Mouse (Mus musculus) brain, embryonic 18.5 days (tissue): ENCODE results near the gene Zfp27.
A peak's percentile ranks its signal among the peaks of the same experiment; 100 is the strongest.

ENCODE experiments used
- DNase-seq: peaks from one replicate; pipeline ENCODE4 v3.0.0-alpha.2; 2012; ENCODE audit warnings: low read depth, low spot score

Zfp27 gene

DNA sequence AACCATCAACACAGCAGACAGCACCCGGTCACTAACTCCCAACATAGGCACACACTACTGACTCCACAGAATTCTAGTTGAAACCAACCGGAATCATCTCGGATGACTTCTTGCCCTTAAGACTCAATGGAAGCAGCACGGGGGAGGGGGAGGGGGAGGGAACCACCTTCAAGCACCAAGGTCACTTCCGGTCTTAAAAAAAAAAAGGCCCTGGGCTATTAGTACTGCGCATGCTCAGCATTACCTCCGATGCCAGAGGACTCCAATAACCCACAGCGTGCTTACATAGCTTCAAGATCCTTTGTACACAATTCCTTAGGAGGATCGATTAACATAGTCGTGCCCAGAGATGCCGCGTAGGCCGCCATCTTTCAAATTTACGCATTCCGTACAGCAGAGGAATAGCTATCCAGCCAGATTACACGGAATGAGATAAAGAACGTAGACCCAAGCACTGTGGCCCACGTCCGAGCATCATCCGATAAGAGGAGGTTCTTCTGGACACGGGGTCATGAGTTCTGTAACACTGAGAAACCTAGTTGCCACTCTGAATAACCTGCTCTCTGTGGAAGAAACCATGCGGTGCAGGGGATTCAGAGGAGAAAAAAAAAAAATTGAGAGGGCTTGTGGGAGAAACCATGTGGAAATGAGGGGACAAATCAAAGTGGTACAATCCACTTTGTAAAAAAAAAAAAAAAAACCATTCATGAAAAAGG, at the start of gene Zfp27:
TSS of gene Zfp27 (minus strand) at position 607 of the 716 bp plus-strand sequence.
- peak; percentile 92 for DNase-seq

DNA sequence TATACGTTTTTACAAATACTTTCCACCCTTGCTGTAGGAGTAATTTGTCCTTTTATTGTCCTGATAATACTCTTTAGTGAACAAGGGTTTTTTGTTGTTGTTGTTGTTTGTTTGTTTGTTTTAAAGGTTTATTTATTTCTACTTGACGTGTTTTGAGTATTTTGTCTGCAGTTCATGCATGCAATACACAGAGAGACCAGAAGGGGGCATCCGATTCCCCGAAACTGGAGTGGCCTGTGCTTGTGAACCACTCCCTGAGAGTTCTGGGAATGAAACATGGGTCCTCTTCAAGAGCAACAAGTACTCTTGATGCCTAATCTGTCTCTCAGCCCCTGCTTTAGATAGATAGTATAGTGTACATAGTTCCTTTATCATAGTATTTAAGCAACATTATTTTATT, 48.4 kb upstream of the Zfp27 start:
- no peak for DNase-seq

DNA sequence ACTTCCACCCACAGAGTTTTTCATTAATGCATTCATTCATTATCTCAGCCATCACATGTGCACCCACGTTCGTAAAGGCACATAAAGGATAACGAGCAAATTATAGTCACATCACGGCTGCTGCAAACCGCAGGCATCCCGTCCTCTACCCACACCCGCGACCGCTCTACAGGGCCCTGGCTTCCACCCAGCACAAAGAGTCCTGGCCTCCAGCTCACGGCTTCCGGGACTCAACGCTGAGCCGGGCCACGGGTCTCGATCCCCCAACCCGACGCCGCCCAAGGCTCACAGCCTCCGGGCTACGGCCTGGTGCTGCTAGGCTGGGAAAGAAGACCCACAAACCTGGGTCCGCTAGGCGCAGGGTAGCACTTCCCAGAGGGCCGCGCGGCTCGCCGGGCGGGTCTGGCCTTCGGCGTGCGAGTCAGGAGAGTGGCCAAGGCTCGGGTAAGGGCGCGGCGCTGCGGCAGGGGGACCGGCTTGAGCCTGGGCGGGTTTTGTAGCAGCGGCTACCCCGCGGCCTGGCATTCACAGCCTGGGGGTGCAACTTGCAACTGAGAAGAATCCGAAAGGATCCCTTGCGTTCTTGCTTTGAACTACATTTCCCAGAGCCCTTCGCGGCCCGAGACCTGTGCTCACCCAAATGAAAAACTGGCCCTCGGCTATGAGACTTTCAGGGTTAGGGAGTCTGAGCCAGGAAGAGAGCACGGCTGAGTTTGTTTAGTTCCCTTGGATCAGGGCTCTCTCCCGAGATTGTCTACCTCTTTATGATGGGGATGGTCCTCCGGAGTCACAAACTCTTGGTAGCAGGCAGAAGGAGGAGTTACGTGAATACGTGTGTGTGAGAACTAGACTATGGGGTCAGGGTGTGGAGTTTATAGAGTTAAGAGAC, 47.4 kb upstream of the Zfp27 start, which contains the start of gene Zfp74:
TSS of gene Zfp74 (minus strand) at position 577 of the 889 bp plus-strand sequence.
- DNase-seq, result peak; percentile 58

DNA sequence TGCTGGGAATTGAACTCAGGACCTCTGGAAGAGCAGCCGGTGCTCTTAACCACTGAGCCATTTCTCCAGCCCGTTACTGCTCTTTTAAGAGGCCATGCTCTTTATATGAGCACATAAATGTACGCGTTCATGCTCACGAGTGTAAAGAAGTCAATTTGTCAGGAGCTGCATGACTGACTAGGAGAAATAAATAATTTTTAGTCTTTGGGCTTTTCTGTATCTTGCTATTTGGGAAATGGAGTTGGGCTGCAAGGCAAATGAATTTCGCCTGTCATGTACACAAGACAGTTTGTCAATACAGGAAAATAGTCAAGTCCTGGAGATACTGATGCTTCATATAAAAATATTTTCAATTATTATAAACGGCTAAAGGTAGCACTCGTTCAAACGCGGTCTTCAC, 46.7 kb upstream of the Zfp27 start:
- DNase-seq, result no peak

DNA sequence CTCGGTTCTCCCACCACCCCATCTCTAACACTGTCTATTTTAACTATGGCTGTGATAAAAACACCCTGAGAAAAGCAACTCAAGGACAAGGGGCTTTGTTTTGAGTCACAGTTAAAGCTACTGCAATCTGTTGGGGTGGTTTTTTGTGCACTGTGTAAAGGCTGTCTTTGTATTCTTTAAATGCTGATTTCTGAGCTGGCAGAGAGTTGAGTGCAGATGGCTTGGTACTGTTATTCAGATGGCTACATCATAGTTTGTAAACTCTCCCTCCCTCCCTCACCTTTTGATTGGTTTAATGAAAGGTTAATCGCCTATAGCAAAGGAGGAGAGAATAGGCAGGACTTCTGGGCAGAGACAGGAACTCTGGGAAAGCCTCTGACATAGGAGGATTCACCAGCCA, 37.8 kb upstream of the Zfp27 start:
- DNase-seq, result no peak

DNA sequence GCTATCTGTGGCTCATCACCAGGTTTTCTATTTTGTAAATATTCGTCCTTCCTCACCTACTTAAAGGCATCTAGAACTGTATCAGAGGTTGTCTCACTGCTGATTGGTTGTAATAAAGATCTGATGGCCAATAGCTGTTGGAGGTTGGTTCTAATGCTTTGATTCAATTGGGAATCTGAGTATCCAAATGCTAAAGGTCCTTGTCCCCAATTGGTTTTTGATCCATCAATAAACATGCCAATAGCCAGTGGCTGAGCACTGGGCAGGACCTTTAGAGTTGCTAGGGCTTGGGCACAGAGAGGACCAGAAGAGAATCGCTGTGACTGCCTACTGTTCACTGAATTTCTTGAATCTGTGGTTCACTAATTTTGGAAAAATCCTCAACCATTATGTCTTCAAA, 37.3 kb upstream of the Zfp27 start:
- DNase-seq, result no peak

DNA sequence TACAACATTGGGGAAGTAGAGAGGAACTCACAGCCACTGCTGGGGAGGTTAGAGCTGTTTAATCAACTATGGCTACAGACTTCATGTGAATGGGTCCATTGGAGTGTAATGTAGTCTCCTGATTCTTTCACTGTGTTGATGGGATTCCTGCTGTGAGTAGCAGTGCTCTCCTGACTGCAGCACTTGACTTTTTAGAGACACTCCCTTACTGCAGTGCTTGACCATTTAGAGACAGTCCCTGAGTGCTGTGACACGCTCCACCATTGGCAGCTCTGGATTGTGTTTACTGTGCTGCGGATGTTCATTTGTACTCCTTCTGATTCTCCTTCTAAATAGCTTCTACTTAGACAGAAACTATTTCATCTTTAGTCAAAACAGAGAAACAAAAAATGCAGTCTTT, 36.4 kb upstream of the Zfp27 start:
- DNase-seq, result no peak

DNA sequence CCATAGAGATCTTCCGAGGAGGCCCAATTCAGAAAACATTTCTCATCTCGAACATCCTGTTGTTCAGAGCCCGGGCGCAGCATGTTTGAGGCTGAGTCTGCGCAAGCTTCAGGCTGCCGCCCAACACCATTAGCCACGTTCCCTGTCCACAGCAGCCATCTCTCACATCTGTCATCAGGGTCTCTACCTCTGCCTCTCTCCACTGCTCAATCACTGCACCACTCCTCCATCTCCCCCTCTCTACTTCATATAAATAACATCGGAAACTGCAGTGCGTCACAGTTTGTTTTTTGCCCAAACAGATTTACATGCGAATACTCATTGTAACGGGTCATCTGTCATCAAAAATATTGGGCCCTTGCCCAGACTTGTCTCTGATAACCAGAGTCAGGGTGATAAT, 34.7 kb upstream of the Zfp27 start:
- no peak for DNase-seq

DNA sequence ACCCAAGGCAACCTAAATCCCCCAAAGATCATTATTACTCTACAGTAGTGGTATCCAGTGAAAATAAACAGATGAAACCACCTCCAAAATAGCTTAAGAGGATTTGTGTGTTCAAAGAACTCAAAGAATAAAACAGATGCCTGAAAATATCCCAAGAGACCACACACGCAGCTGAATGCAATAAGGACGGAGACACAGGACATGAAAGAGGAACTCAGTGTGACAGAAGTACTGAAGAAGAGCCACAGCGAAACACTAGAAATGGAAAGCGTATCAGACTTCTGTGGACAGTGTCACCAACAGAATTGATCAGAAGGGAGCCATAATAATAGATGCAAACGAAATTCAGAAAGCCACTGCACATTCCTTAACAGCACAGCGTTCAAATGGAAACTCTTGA, 32.5 kb upstream of the Zfp27 start:
- DNase-seq, result no peak

DNA sequence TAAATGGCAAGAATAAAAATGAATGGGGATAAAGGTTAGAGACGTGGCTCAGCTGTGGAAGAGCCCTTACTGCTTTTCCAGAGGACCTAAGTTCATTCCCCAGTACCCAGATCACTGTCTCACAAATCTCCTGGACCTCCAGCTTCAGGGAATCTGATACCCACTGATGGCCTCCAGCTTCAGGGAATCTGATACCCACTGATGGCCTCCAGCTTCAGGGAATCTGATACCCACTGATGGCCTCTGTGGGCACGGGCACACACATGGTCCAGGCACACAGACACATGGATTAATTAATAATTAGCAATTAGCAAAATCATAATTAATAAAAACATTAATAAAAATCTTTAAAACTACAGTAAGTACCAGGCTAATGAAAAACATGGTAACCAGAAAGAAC, 16.4 kb upstream of the Zfp27 start:
- no peak for DNase-seq

DNA sequence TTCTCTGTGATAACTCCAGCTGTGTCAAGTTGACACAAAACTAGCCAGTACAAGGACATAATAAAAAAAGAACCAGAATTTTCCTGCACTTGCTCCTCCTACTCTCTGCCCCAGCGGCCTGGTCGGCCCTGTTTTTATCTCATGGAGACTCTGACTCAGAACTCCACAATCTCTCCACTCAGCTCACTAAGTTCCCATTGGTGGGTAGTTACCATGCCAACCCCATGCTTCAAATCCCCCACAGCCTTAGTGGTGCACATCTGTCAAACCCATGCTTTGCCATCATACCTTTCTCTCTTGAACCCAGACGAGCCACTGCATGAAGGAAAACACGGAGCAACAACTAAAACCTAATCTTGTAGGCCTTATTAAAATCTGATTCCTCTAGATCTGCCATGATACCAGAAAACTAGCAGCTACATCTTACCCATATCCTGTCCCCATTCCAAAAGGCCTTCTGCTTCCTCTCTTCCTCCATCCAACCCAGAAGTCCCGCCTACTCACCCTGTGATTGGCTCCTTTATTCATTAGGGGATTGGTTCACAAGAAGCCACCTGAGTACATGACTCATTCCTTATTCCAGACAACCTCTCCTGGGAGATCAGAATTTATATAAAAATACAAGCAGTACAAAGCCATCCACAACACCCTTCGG, 15.2 kb upstream of the Zfp27 start:
- no peak for DNase-seq

DNA sequence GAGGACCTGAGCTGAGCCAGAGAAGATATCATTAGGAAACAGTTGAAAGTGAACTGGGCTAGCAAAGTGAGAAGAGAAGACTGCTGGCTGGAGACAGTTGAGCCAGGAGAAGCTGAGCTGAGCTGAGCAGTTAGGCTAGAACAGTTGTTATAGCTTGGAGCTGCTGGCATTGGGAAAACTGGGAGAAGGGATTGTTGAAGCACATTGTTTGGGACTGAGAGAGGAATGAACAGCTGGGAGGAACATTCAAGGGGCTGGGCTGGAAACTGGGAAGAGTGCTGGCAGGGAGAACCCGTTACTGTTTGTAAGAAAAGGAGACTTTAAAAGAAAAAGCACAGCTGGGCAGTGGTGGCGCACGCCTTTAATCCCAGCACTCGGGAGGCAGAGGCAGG, 11.7 kb upstream of the Zfp27 start:
- no peak for DNase-seq

DNA sequence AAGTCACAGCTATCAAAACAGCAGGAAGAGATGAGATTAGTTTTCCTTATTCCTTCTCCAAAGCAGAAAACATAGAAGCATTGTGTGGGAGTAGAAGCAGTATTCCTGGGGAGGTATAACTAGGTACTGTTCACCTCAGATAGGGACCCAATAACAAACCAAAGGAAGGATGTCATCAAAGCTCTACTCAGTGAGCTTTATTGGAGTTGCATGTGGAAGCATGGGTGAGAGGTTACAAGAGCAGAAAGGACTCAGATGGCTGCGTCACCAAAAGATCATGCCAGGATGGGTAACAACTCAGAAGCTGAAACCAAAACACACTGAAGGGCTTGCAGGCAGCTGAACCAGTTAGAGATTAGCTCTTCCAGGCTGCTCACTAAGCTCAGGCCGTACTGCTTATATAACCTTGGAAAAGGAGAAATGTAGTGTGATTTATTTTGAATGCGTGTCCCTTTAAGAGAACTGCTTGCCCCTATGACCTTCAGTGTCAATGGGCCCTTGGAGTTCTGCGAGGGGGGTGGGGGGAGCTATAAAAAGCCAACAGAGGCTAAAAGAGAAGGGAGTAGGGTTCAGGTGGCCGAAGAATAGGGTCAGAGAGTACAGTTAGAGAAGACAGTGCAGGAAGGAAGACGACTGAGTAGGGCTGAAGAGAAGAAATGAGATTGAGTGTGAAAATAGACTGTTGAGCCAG, 11.1 kb upstream of the Zfp27 start:
- DNase-seq, result no peak

DNA sequence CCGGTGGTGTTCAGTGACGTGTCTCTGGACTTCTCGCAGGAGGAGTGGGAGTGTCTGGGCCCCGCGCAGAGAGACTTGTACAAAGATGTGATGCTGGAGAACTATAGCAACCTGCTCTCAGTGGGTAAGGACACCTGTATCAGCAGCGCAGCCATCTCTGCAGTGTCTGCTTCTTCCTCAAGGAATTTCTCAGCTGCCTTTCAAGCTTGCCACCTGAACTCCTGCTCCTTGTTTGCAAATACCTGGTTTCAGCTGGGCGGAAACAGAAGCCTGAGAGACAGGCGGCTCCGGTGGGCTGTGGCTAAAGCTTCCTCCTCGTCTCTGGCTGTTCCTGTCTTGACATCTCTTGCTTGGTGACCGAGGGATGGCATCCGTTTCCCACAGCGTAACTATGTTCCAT, 5.8 kb upstream of the Zfp27 start:
- DNase-seq, result no peak

DNA sequence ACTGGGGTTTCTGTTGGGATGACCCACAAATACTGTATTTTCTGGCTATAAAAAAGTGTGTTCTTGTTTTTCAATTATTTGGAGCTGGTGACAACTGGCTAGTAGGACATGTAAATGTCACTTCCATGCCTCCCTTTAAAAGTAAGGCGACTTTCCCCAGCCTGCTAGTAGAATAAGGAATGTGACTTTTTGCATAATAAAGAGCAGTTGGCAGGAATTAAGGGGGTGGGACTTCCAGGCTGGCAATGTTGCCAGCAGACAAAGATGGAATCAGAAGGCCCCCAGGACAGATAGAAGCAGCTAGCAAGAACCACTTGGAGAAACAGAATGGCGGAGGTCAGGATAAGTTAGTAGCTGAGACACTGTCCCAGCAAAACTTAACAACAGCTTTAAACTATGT, 3.9 kb upstream of the Zfp27 start:
- DNase-seq, result no peak

DNA sequence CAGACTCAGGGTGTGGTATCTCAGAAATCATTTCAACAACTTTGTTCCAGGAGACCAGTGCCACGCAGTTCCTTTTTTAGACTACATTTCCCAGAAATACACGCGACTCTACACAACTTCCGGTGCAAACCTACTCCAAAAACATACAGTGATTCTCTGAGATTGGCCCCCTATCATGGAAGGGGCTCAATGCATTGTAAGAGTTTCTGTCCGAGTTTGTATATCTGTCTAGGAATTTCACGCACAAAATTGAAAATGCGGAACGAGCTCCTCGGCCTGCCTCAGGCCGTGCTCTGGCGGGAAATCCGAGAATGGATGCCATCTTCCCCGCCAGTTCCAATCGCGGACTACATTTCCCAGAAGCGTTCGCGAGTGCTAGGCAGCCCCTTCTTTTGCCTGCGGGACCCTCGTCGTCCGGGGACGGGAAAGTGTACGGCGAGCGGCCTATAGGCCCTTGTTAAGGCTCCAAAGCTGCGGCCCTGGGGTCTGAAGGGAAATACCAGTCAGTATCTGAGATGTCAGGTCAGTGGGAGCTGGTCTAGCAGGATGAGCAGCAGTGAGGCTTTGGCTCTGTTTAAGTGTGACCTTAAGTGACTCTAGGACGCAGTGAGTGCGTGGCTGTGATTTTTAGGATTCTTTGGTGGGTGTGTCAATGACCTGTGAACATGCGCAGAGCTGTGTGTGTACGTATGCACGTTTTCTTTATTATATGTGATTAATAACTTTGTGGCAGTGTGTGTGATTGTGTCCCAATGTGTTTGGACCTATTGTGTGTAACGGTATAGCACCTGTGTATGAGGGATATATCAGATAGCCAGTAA, 2.0 kb upstream of the Zfp27 start, which contains the start of gene Zfp383:
TSS of gene Zfp383 (plus strand) at position 94 of the 821 bp plus-strand sequence.
- peak; percentile 79 for DNase-seq

DNA sequence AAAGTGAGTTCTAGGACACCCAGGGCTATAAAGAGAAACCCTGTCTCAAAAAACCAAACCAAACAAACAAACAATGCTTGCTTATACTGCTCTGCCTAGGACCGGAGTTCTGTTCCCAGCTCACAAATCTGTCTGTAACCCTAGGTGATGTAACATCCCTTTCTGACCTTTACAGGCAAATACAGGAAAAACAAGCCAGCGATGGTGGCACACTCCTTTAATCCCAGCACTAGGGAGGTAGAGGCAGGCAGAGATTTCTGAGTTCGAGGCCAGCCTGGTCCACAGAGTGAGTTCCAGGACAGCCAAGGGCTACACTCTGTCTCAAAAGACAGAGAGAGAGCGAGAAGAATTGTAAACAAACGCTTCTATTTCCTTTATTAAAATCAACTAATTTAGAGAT, 834 bp upstream of the Zfp27 start:
- no peak for DNase-seq

DNA sequence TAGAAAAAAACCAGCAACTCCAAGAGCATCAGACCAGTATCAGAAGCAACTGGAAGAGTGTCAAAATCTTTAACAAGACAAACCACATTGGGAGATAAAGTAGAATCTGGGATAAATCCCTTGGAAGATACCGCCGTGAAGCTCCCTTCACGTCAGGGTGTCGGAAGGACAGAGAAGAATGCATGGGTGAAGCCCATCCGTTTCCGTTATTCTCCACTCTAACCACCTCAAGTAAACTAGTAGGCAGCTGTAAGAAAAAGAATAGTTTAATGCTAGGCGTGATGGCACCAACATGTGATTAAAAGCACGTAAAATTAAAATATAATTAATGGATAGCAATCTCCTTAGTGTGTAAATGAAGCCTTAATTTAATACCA, 298 bp upstream of the Zfp27 start:
- DNase-seq, result no peak

DNA sequence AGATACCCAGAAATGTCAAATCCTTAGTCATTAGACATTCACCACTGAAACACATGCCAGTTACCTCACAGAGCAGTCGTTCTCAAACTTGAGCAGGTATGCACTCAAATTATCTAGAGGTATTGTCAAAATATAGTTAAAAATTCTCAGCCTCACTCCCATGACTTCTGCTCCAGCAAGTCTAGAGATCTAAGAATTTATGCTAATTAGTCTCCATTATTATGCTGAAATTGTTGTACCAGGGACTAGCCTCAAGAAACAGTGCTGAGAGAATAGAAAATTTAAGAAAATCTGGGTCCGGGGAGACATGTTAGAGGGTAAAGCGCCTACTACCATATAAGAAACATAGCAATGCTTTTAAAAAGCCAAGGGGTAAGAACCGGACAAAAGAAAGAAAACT, 2.3 kb downstream of the Zfp27 start:
- no peak for DNase-seq

DNA sequence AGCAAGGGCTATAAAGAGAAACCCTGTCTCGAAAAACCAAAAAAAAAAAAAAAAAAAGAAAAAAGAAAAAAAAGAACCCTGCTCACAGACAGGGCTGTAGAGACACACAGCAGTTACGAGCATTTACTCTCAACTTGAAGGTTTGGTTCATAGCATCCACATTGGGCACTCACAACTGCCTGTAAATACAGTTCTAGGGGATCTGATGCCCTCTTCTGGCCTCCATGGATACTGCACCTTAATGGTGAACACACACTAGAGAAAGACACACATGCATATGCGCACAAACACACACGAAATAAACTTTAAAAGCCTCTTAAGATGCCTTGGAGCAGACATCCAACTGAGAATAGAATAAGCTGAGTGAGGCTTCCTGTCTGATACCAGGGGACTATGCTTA, 8.0 kb downstream of the Zfp27 start:
- DNase-seq, result no peak

DNA sequence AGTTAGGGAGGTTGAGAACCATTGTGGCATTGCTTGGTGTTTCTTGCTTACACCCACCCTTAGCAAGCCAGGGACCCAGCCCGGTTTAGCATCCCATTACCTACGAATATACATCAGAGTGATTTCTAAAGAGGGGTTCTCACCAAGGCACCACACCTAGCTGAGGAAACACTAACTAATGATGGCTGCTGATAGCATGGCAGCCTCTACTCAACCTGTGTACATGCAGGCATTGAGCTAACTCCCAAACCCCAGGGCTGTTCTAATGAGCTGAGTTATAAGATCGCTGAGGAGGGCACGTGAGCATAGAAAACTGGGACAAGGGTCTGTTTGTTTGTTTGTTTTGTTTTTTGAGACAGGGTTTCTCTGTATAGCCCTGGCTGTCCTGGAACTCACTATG, 13.6 kb downstream of the Zfp27 start:
- DNase-seq, result no peak
